ENCODE assay signal across 14 mouse cellular contexts in the genomic region with DNA sequence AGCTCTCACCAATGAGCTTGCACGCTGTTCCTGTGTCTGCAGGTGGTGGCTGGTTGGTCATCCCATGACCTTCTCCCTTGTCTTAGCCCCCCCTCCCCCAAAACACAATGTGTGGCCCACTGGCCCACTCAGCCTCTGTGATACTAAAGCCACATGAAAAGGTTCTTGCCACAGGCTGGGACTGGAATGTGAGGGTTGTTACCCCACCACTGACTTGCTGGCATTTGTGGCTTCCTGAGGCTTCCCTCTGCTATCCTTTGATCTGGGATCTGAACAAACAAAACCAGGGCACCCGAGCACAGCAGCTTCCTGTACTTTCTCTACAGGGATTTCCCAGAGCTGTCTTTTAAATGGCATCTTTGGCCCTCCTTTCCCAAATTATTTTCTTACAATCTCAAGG. TPM values are rescaled to one million over a fixed set of nuclear protein-coding genes. Genes with fewer than 3 reads are reported as not detected.
A peak's percentile ranks its signal among the peaks of the same experiment; 100 is the strongest.
DNase-seq lines count a peak whose midpoint lies in the region; ATAC-seq and TF ChIP-seq lines count a peak whose summit lies in the region.
"Had no signal": no experiment of that assay in that cellular context is flagged by ENCODE, and none has a peak within 500 bp of the region (broad histone marks: within the 10 kb centered on the region; RNA-seq: fewer than 3 reads in every experiment).

No protein-coding gene starts in this region.

- no peak overlapping the region for H3K4me3 ChIP-seq in limb, embryonic 12.5 days (replicated peaks)
- no peak overlapping the region for H3K4me3 ChIP-seq in liver, embryonic 11.5 days (ENCODE audit: low read depth, low read length)
- no peak overlapping the region for H3K4me3 ChIP-seq in forebrain, postnatal 0 days (ENCODE audit: low read depth, low read length)
- H3K4me3 ChIP-seq: stomach, embryonic 15.5 days had no signal

- no peak overlapping the region for H3K9ac ChIP-seq in limb, embryonic 12.5 days (replicated peaks)
- H3K9ac ChIP-seq in liver, embryonic 11.5 days (ENCODE audit: low read depth, low read length) = no peak overlapping the region
- no peak overlapping the region for H3K9ac ChIP-seq in forebrain, postnatal 0 days
- H3K9ac ChIP-seq: stomach, embryonic 15.5 days had no signal

- peaks cover 27% of the 10 kb centered on the region for H3K4me1 ChIP-seq in limb, embryonic 12.5 days (replicated peaks)
- peaks cover 27% of the 10 kb centered on the region for H3K4me1 ChIP-seq in liver, embryonic 11.5 days (replicated peaks; ENCODE audit: control insufficient read depth, insufficient read depth, low read length)
- H3K4me1 ChIP-seq in forebrain, postnatal 0 days (ENCODE audit: insufficient read depth) = no peaks in the 10 kb centered on the region

- DNase-seq in CD4-positive, CD25-positive, alpha-beta regulatory T cell, adult 2 months (ENCODE audit: low read depth, low spot score) = peak; percentile 36
- DNase-seq in lung, postnatal 36 days = peak; percentile 25
- no peak for DNase-seq in lung, adult 18-20 months
- peak; percentile 44 for DNase-seq in R1 (ENCODE audit: low read depth, low spot score)
- DNase-seq in liver, embryonic 11.5 days (ENCODE audit: low spot score) = no peak
- DNase-seq in forebrain, postnatal 0 days = no peak
- DNase-seq: cerebellum, adult 9-11 months; gastrocnemius, postnatal 36 days; right cerebral cortex, postnatal 4 days had no signal

- no peaks in the 10 kb centered on the region for H3K36me3 ChIP-seq in limb, embryonic 12.5 days
- H3K36me3 ChIP-seq in liver, embryonic 11.5 days (ENCODE audit: control insufficient read depth, insufficient read depth, low read length) = no peaks in the 10 kb centered on the region
- H3K36me3 ChIP-seq in forebrain, postnatal 0 days (ENCODE audit: insufficient read depth) = no peaks in the 10 kb centered on the region
- H3K36me3 ChIP-seq: stomach, embryonic 15.5 days had no signal

- no peaks in the 10 kb centered on the region for H3K27me3 ChIP-seq in limb, embryonic 12.5 days
- H3K27me3 ChIP-seq in liver, embryonic 11.5 days (replicated peaks; ENCODE audit: control insufficient read depth, insufficient read depth, low read length) = no peaks in the 10 kb centered on the region
- no peaks in the 10 kb centered on the region for H3K27me3 ChIP-seq in forebrain, postnatal 0 days (ENCODE audit: insufficient read depth, low read length)
- H3K27me3 ChIP-seq: stomach, embryonic 15.5 days had no signal

- WGBS in limb, embryonic 12.5 days = 25% methylated on average over 2 of the region's 2 CpGs
- 26% methylated on average over 2 of the region's 2 CpGs for WGBS in liver, embryonic 11.5 days
- WGBS in forebrain, postnatal 0 days = 38% methylated on average over 2 of the region's 2 CpGs

- no peak for TF ChIP-seq CTCF in forebrain, postnatal 0 days (IDR thresholded peaks at IDR 0.05; ENCODE audit: low read depth)

- ATAC-seq in CD4-positive, CD25-positive, alpha-beta regulatory T cell, adult 4 months = no peak
- no peak for ATAC-seq in limb, embryonic 12.5 days (ENCODE audit: insufficient number of reproducible peaks, insufficient read depth, low FRiP score, low TSS enrichment, low read depth)
- ATAC-seq in liver, embryonic 11.5 days (replicated peaks; ENCODE audit: low FRiP score) = no peak
- no peak for ATAC-seq in forebrain, postnatal 0 days
- ATAC-seq: forebrain, embryonic 16.5 days; hindbrain, embryonic 16.5 days had no signal

- no peak overlapping the region for H3K4me2 ChIP-seq in limb, embryonic 12.5 days
- H3K4me2 ChIP-seq in liver, embryonic 11.5 days = no peak overlapping the region
- no peak overlapping the region for H3K4me2 ChIP-seq in forebrain, postnatal 0 days (ENCODE audit: low read depth)
- H3K4me2 ChIP-seq: stomach, embryonic 15.5 days had no signal

- no peaks in the 10 kb centered on the region for H3K9me3 ChIP-seq in limb, embryonic 12.5 days
- H3K9me3 ChIP-seq in liver, embryonic 11.5 days (ENCODE audit: control insufficient read depth, low read length) = no peaks in the 10 kb centered on the region
- no peaks in the 10 kb centered on the region for H3K9me3 ChIP-seq in forebrain, postnatal 0 days (ENCODE audit: low read length)
- H3K9me3 ChIP-seq: stomach, embryonic 15.5 days had no signal

- 0 out of 2 replicates have a peak overlapping the region, but pooled peaks have one; percentile 7 for H3K27ac ChIP-seq in limb, embryonic 12.5 days
- H3K27ac ChIP-seq in liver, embryonic 11.5 days (ENCODE audit: low read depth, low read length) = no peak overlapping the region
- no peak overlapping the region for H3K27ac ChIP-seq in forebrain, postnatal 0 days (ENCODE audit: low read depth, low read length)
- H3K27ac ChIP-seq: stomach, embryonic 15.5 days had no signal

RNA-seq across cellular contexts. Expression of a gene that starts 19.4 kb away (rescaled TPM):
- 100 to 1,000 TPM; 122 to 123 TPM for polyA plus RNA-seq in CD4-positive, CD25-positive, alpha-beta regulatory T cell, adult 4 months (2017; shearing (Covaris generic))
- 159 and 160 TPM in 2 replicates for polyA plus RNA-seq in limb, embryonic 12.5 days (2016; fragmentation: Nextera tagmentation; extraction: Ambion mirVana)
- 167 and 178 TPM in 2 replicates for polyA plus RNA-seq in liver, embryonic 11.5 days (2014; fragmentation: Nextera tagmentation; extraction: Ambion mirVana)
- 92.8 and 97.8 TPM in 2 replicates for total RNA-seq in forebrain, postnatal 0 days (2014; rRNA removed)
- polyA plus RNA-seq in forebrain, postnatal 0 days (2015; fragmentation: Nextera tagmentation; extraction: Ambion mirVana) = 118 and 119 TPM in 2 replicates

RNA-seq across cellular contexts. Expression of a gene that starts 55.2 kb away (rescaled TPM):
- 100 to 1,000 TPM; 399 to 683 TPM for polyA plus RNA-seq in CD4-positive, CD25-positive, alpha-beta regulatory T cell, adult 4 months (2017; shearing (Covaris generic))
- polyA plus RNA-seq in limb, embryonic 12.5 days (2016; fragmentation: Nextera tagmentation; extraction: Ambion mirVana) = 459 and 511 TPM in 2 replicates
- 389 and 420 TPM in 2 replicates for polyA plus RNA-seq in liver, embryonic 11.5 days (2014; fragmentation: Nextera tagmentation; extraction: Ambion mirVana)
- 185 and 197 TPM in 2 replicates for total RNA-seq in forebrain, postnatal 0 days (2014; rRNA removed)
- polyA plus RNA-seq in forebrain, postnatal 0 days (2015; fragmentation: Nextera tagmentation; extraction: Ambion mirVana) = 622 and 667 TPM in 2 replicates

Comparison
In these comparisons a context has a peak if more than half of its experiments do, and no peak if none do; other contexts are left out.
1. DNase-seq: peak in CD4-positive, CD25-positive, alpha-beta regulatory T cell, adult 2 months (single experiment), lung, postnatal 36 days (single experiment) and R1 (single experiment); none in lung, adult 18-20 months (0 of 2), liver, embryonic 11.5 days (single experiment) and forebrain, postnatal 0 days (single experiment).